Mouse (Mus musculus): ENCODE data around the gene Ppp1r3f.

GRCm38 (mm10) chrX:7563076-7563475, 11.0 kb downstream of the Ppp1r3f start:
- TF ChIP-seq GATA1 (IDR thresholded peaks at IDR 0.05; ENCODE audit: borderline replicate concordance, low read length), result no peak
- no peak for TF ChIP-seq FLI1 (IDR thresholded peaks at IDR 0.05; ENCODE audit: low read length)
